Mouse (Mus musculus) hindbrain, embryonic 12.5 days (tissue): ENCODE data around the gene Tmem158. TPM values are rescaled to one million over a fixed set of nuclear protein-coding genes. Genes with fewer than 3 reads are reported as not detected.

Experiments used
- ATAC-seq: fragments of 200-750 bp; cut with Nextera tagmentation; 2 replicates; pipeline ENCODE4 v1.8.0; 2017; ENCODE audit warnings: moderate TSS enrichment; ENCODE audit not compliant: low FRiP score
- H3K27ac ChIP-seq: fragments of 300-500 bp; sonication (generic); 2 replicates; pipeline ENCODE4 v1.5.1; 2016; ENCODE audit warnings: mild to moderate bottlenecking
- H3K27me3 ChIP-seq: fragments of 300-500 bp; sonication (generic); 2 replicates; pipeline ENCODE4 v1.6.1; 2016; ENCODE audit warnings: mild to moderate bottlenecking
- H3K36me3 ChIP-seq: fragments of 300-500 bp; sonication (generic); 2 replicates; pipeline ENCODE4 v1.6.1; 2016; ENCODE audit warnings: mild to moderate bottlenecking
- H3K4me1 ChIP-seq: fragments of 300-500 bp; sonication (generic); 2 replicates; pipeline ENCODE4 v1.6.1; 2016
- H3K4me2 ChIP-seq: fragments of 300-500 bp; sonication (generic); replicated peaks from 2 replicates; pipeline ENCODE4 v1.6.1; 2016; ENCODE audit warnings: mild to moderate bottlenecking
- H3K4me3 ChIP-seq: fragments of 300-500 bp; sonication (generic); 2 replicates; pipeline ENCODE4 v1.5.1; 2016; ENCODE audit warnings: mild to moderate bottlenecking
- H3K9ac ChIP-seq: fragments of 300-500 bp; sonication (generic); 2 replicates; pipeline ENCODE4 v1.6.1; 2016; ENCODE audit warnings: mild to moderate bottlenecking, moderate library complexity
- H3K9me3 ChIP-seq: fragments of 300-500 bp; sonication (generic); replicated peaks from 2 replicates; pipeline ENCODE4 v1.6.1; 2016; ENCODE audit warnings: mild to moderate bottlenecking
- WGBS: fragments of 180-500 bp; shearing (Covaris S2); methylation state at CpG from one replicate; pipeline ENCODE4 v1.1.7; 2016; 5-methylcytosine and 5-hydroxymethylcytosine counted together
- polyA plus RNA-seq: library from polyadenylated mRNA; unstranded; fragments of >200 nt; fragmentation: Nextera tagmentation; extraction: Ambion mirVana; gene quantifications from 2 replicates; pipeline ENCODE4 v1.2.1, GENCODE M21; 2016

Gene Tmem158
- polyA plus RNA-seq, 1 experiment from 2014 or later: 18.5 TPM

- 94% methylated on average over 5 of the region's 5 CpGs for WGBS
- no peak overlapping the region for H3K4me2 ChIP-seq
Measured at GRCm38 (mm10) chr9:123241191-123241590, 19.4 kb downstream of the Tmem158 start.

GRCm38 (mm10) chr9:123240751-123241150, 19.8 kb downstream of the Tmem158 start:
- no peaks in the 10 kb centered on the region for H3K9me3 ChIP-seq
- no peak overlapping the region for H3K4me2 ChIP-seq
- 84% methylated on average over 2 of the region's 2 CpGs for WGBS
- H3K9ac ChIP-seq: no peak overlapping the region
- H3K36me3 ChIP-seq: no peaks in the 10 kb centered on the region
- H3K4me1 ChIP-seq: peaks cover 4% of the 10 kb centered on the region; the same call in 1 of the 2 replicates
- no peak overlapping the region for H3K4me3 ChIP-seq
- H3K27ac ChIP-seq: no peak overlapping the region
- no peak for ATAC-seq
- no peaks in the 10 kb centered on the region for H3K27me3 ChIP-seq

More at GRCm38 (mm10) chr9:123241191-123241590, 19.4 kb downstream of the Tmem158 start:
- Histone ChIP-seq H3K27me3 (no peaks in the 10 kb centered on the region), H3K27ac (no peak overlapping the region), H3K36me3 (no peaks in the 10 kb centered on the region), H3K9me3 (no peaks in the 10 kb centered on the region), H3K9ac (no peak overlapping the region), H3K4me1 (peaks cover 4% of the 10 kb centered on the region; the same call in 1 of the 2 replicates), H3K4me3 (no peak overlapping the region)
- no peak for ATAC-seq

GRCm38 (mm10) chr9:123240271-123240670, 20.3 kb downstream of the Tmem158 start:
- no peaks in the 10 kb centered on the region for H3K27me3 ChIP-seq
- no peak overlapping the region for H3K4me2 ChIP-seq
- H3K27ac ChIP-seq: no peak overlapping the region
- peaks cover 4% of the 10 kb centered on the region; the same call in 1 of the 2 replicates for H3K4me1 ChIP-seq
- no peaks in the 10 kb centered on the region for H3K36me3 ChIP-seq
- WGBS: 92% methylated on average over 5 of the region's 5 CpGs
- no peaks in the 10 kb centered on the region for H3K9me3 ChIP-seq
- H3K4me3 ChIP-seq: no peak overlapping the region
- ATAC-seq: no peak
- H3K9ac ChIP-seq: no peak overlapping the region

GRCm38 (mm10) chr9:123239651-123240050, 20.9 kb downstream of the Tmem158 start:
- Histone ChIP-seq H3K27me3 (no peaks in the 10 kb centered on the region), H3K4me3 (no peak overlapping the region), H3K36me3 (no peaks in the 10 kb centered on the region), H3K9me3 (no peaks in the 10 kb centered on the region), H3K9ac (no peak overlapping the region), H3K4me2 (no peak overlapping the region), H3K4me1 (peaks cover 4% of the 10 kb centered on the region; the same call in 1 of the 2 replicates), H3K27ac (no peak overlapping the region)
- ATAC-seq: no peak
- WGBS: 72% methylated on average over 2 of the region's 2 CpGs

GRCm38 (mm10) chr9:123238256-123239045, 22.1 kb downstream of the Tmem158 start:
- Histone ChIP-seq H3K27ac (no peak overlapping the region), H3K36me3 (no peaks in the 10 kb centered on the region), H3K27me3 (no peaks in the 10 kb centered on the region), H3K4me3 (no peak overlapping the region), H3K9me3 (no peaks in the 10 kb centered on the region), H3K4me2 (no peak overlapping the region), H3K4me1 (peaks cover 4% of the 10 kb centered on the region; the same call in 1 of the 2 replicates), H3K9ac (no peak overlapping the region)
- WGBS: 42% methylated on average over 4 of the region's 4 CpGs
- no peak for ATAC-seq

DNA sequence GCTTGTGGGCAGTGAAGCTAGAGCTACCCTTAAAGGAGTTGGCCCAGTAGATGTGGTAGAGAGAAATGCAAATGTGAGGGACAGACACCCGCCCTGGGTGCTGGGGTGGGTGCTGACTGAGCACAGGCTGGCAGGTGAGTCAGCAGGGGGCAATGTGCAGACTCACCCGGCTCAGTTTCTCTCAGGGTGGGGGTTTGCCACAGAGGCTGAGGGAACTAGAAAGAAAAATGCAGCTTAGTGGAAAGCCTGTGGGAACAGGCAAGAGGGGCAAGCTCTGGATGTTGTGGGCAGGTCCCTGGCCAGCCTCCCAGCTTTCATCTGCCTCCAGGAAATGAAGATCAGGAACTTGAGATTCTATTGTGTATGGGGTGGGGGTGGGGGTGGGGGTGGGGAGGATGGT, 22.8 kb downstream of the Tmem158 start:
- Histone ChIP-seq H3K27me3 (no peaks in the 10 kb centered on the region), H3K9ac (no peak overlapping the region), H3K4me3 (no peak overlapping the region), H3K36me3 (no peaks in the 10 kb centered on the region), H3K9me3 (no peaks in the 10 kb centered on the region), H3K27ac (no peak overlapping the region), H3K4me2 (no peak overlapping the region), H3K4me1 (peaks cover 4% of the 10 kb centered on the region; the same call in 1 of the 2 replicates)
- ATAC-seq: no peak
- 38% methylated on average over 2 of the region's 2 CpGs for WGBS

GRCm38 (mm10) chr9:123235621-123236020, 24.9 kb downstream of the Tmem158 start:
- Histone ChIP-seq H3K9me3 (no peaks in the 10 kb centered on the region), H3K4me2 (no peak overlapping the region), H3K36me3 (no peaks in the 10 kb centered on the region), H3K4me3 (no peak overlapping the region), H3K9ac (no peak overlapping the region), H3K4me1 (peaks cover 4% of the 10 kb centered on the region; the same call in 1 of the 2 replicates), H3K27ac (no peak overlapping the region), H3K27me3 (no peaks in the 10 kb centered on the region)
- 63% methylated on average over 3 of the region's 3 CpGs for WGBS
- ATAC-seq: no peak

DNA sequence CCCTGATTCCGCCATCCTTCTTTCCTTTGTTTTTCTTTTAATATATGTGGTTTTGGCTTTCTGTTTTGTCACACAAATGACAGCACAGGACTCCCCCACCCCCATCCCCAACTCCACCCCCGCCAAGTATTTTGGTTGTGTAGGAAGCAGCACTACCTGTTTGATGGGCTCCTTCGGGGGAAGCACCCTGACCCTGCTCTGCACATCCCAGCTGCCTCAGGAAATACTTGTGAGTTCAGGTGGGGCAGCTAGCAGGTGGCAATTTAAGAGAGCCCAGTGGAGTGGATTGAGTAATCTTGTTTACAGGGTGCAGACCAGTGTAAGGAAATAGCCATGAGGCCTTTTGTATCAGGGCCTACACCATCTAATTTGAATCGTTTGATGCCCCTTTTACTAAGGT, 30.7 kb downstream of the Tmem158 start:
- no peak overlapping the region for H3K27ac ChIP-seq
- WGBS: 72% methylated on average over 4 of the region's 4 CpGs
- no peaks in the 10 kb centered on the region for H3K9me3 ChIP-seq
- H3K4me2 ChIP-seq: no peak overlapping the region
- H3K9ac ChIP-seq: no peak overlapping the region
- no peak for ATAC-seq
- no peak overlapping the region for H3K4me3 ChIP-seq
- H3K36me3 ChIP-seq: no peaks in the 10 kb centered on the region
- no peaks in the 10 kb centered on the region for H3K4me1 ChIP-seq
- no peaks in the 10 kb centered on the region for H3K27me3 ChIP-seq

DNA sequence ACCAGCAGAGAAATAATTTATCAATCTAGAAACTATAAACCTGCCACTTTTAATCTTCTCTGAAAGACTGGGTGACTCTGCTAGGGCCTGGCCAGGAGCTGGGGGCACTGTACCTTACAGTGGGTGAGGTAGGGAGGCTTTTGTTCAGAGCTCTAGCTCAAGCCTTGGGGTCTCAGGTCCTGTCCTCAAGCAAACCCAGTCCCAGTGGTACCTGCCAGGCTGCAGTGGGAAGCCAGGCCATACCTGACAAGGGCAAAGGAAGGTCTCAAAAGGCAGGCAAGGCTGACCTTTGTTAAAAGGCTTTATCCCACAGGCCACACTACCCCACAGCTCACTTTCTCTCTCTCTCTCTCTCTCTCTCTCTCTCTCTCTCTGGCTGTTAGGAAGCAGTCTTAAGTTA, 31.9 kb downstream of the Tmem158 start:
- no peak overlapping the region for H3K4me3 ChIP-seq
- no peaks in the 10 kb centered on the region for H3K4me1 ChIP-seq
- no peaks in the 10 kb centered on the region for H3K9me3 ChIP-seq
- H3K27ac ChIP-seq: no peak overlapping the region
- no peak overlapping the region for H3K9ac ChIP-seq
- no peak overlapping the region for H3K4me2 ChIP-seq
- no peaks in the 10 kb centered on the region for H3K36me3 ChIP-seq
- ATAC-seq: no peak
- no peaks in the 10 kb centered on the region for H3K27me3 ChIP-seq

- Histone ChIP-seq H3K4me2 (no peak overlapping the region), H3K27me3 (no peaks in the 10 kb centered on the region), H3K9me3 (no peaks in the 10 kb centered on the region), H3K27ac (no peak overlapping the region), H3K4me1 (no peaks in the 10 kb centered on the region), H3K9ac (no peak overlapping the region), H3K36me3 (no peaks in the 10 kb centered on the region), H3K4me3 (no peak overlapping the region)
- WGBS: 75% methylated on average over 3 of the region's 3 CpGs
- ATAC-seq: no peak
Measured at GRCm38 (mm10) chr9:123227106-123227750, 33.3 kb downstream of the Tmem158 start.

DNA sequence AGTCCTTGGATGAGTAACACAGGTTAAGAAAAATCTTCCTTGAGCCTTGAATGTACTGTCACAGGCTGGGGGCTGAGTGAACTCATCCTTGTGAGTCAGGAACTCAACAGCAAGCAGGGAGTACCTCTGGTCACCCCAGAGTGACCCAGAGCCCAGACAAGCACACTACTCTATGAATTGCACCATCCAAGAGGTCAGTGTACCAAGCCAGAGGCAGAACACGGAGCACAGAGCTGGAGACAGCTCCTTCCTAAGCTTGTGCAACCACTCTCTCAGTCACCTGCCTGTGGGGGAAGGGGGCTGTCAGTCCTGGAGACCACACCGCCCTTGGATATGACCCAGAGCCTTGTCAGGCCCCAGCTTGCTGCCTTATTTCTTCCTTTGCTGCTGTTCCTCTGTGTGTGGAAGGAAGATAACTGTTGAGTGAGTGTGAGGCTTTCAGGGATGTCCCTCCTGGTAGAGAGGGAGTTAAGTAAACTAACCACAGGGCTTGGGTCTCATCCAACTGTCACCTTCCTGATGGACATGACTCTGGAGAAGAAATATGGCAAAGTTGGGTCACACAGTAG, 35.6 kb downstream of the Tmem158 start:
- no peaks in the 10 kb centered on the region for H3K36me3 ChIP-seq
- no peak overlapping the region for H3K9ac ChIP-seq
- H3K4me1 ChIP-seq: no peaks in the 10 kb centered on the region
- H3K4me2 ChIP-seq: no peak overlapping the region
- H3K27me3 ChIP-seq: no peaks in the 10 kb centered on the region
- H3K27ac ChIP-seq: no peak overlapping the region
- H3K4me3 ChIP-seq: no peak overlapping the region
- no peak for ATAC-seq
- 57% methylated on average over 2 of the region's 2 CpGs for WGBS
- no peaks in the 10 kb centered on the region for H3K9me3 ChIP-seq

GRCm38 (mm10) chr9:123219826-123220225, 40.7 kb downstream of the Tmem158 start:
- Histone ChIP-seq H3K4me3 (no peak overlapping the region), H3K36me3 (no peaks in the 10 kb centered on the region), H3K4me2 (no peak overlapping the region), H3K27ac (no peak overlapping the region), H3K9ac (no peak overlapping the region), H3K9me3 (no peaks in the 10 kb centered on the region), H3K4me1 (peaks cover 8% of the 10 kb centered on the region), H3K27me3 (peaks cover 18% of the 10 kb centered on the region)
- WGBS: 74% methylated on average over 5 of the region's 5 CpGs
- no peak for ATAC-seq
